Mouse (Mus musculus): ENCODE data around the gene Gm15217. TPM values are rescaled to one million over a fixed set of nuclear protein-coding genes. Genes with fewer than 3 reads are reported as not detected.

The Gm15217 gene
- polyA plus RNA-seq, 1 experiment, result not detected

GRCm38 (mm10) chr14:46372452-46372851 is 6.8 kb upstream of the Gm15217 start:
- Histone ChIP-seq H3K27me3 (ENCODE audit: control insufficient read depth, insufficient read depth, low read length) (no peaks in the 10 kb centered on the region), H3K27ac (ENCODE audit: control insufficient read depth, insufficient read depth, low read depth, low read length) (no peak overlapping the region)
- TF ChIP-seq POLR2A (IDR thresholded peaks at IDR 0.05; ENCODE audit: control insufficient read depth, low read depth, low read length) (no peak), CTCF (IDR thresholded peaks at IDR 0.05; ENCODE audit: control insufficient read depth, insufficient read depth, insufficient replicate concordance, low read depth, low read length) (no peak)

GRCm38 (mm10) chr14:46375796-46376195 is 3.4 kb upstream of the Gm15217 start:
- no peak overlapping the region for H3K4me3 ChIP-seq (ENCODE audit: control insufficient read depth, low read depth, low read length)
- no peak overlapping the region for H3K27ac ChIP-seq (ENCODE audit: control insufficient read depth, insufficient read depth, low read depth, low read length)
- H3K27me3 ChIP-seq (ENCODE audit: control insufficient read depth, insufficient read depth, low read length), result no peaks in the 10 kb centered on the region
- H3K36me3 ChIP-seq (ENCODE audit: control insufficient read depth, insufficient read depth, low read length), result no peaks in the 10 kb centered on the region
- peaks cover 5% of the 10 kb centered on the region for H3K4me1 ChIP-seq (ENCODE audit: control insufficient read depth, insufficient read depth, low read length)
- TF ChIP-seq CTCF (IDR thresholded peaks at IDR 0.05; ENCODE audit: control insufficient read depth, insufficient read depth, insufficient replicate concordance, low read depth, low read length) (no peak), POLR2A (IDR thresholded peaks at IDR 0.05; ENCODE audit: control insufficient read depth, low read depth, low read length) (no peak)

More at GRCm38 (mm10) chr14:46372452-46372851, 6.8 kb upstream of the Gm15217 start:
- Histone ChIP-seq H3K36me3 (ENCODE audit: control insufficient read depth, insufficient read depth, low read length) (no peaks in the 10 kb centered on the region), H3K4me3 (ENCODE audit: control insufficient read depth, low read depth, low read length) (no peak overlapping the region), H3K4me1 (ENCODE audit: control insufficient read depth, insufficient read depth, low read length) (no peaks in the 10 kb centered on the region)

- TF ChIP-seq POLR2A (IDR thresholded peaks at IDR 0.05; ENCODE audit: control insufficient read depth, low read depth, low read length), result no peak
- no peak for TF ChIP-seq CTCF (IDR thresholded peaks at IDR 0.05; ENCODE audit: control insufficient read depth, insufficient read depth, insufficient replicate concordance, low read depth, low read length)
- peaks cover 7% of the 10 kb centered on the region for H3K4me1 ChIP-seq (ENCODE audit: control insufficient read depth, insufficient read depth, low read length)
- no peaks in the 10 kb centered on the region for H3K27me3 ChIP-seq (ENCODE audit: control insufficient read depth, insufficient read depth, low read length)
- H3K27ac ChIP-seq (ENCODE audit: control insufficient read depth, insufficient read depth, low read depth, low read length), result no peak overlapping the region
- H3K36me3 ChIP-seq (ENCODE audit: control insufficient read depth, insufficient read depth, low read length), result no peaks in the 10 kb centered on the region
- peak overlapping the region; percentile 31 for H3K4me3 ChIP-seq (ENCODE audit: control insufficient read depth, low read depth, low read length)
Measured at GRCm38 (mm10) chr14:46380286-46380721, 1.1 kb downstream of the Gm15217 start.

GRCm38 (mm10) chr14:46381457-46381856 is 2.2 kb downstream of the Gm15217 start:
- Histone ChIP-seq H3K27ac (ENCODE audit: control insufficient read depth, insufficient read depth, low read depth, low read length) (no peak overlapping the region), H3K27me3 (ENCODE audit: control insufficient read depth, insufficient read depth, low read length) (peaks cover 6% of the 10 kb centered on the region; the same call in 1 of the 2 replicates), H3K4me1 (ENCODE audit: control insufficient read depth, insufficient read depth, low read length) (peaks cover 15% of the 10 kb centered on the region), H3K36me3 (ENCODE audit: control insufficient read depth, insufficient read depth, low read length) (no peaks in the 10 kb centered on the region), H3K4me3 (ENCODE audit: control insufficient read depth, low read depth, low read length) (no peak overlapping the region)
- TF ChIP-seq CTCF (IDR thresholded peaks at IDR 0.05; ENCODE audit: control insufficient read depth, insufficient read depth, insufficient replicate concordance, low read depth, low read length) (no peak), POLR2A (IDR thresholded peaks at IDR 0.05; ENCODE audit: control insufficient read depth, low read depth, low read length) (no peak)

- peak overlapping the region; percentile 68; the same call in 1 of the 2 replicates for H3K4me3 ChIP-seq (ENCODE audit: control insufficient read depth, low read depth, low read length)
- no peaks in the 10 kb centered on the region for H3K36me3 ChIP-seq (ENCODE audit: control insufficient read depth, insufficient read depth, low read length)
- TF ChIP-seq CTCF (IDR thresholded peaks at IDR 0.05; ENCODE audit: control insufficient read depth, insufficient read depth, insufficient replicate concordance, low read depth, low read length) (no peak), POLR2A (IDR thresholded peaks at IDR 0.05; ENCODE audit: control insufficient read depth, low read depth, low read length) (no peak)
- H3K27me3 ChIP-seq (ENCODE audit: control insufficient read depth, insufficient read depth, low read length), result peaks cover 6% of the 10 kb centered on the region
- no peak overlapping the region for H3K27ac ChIP-seq (ENCODE audit: control insufficient read depth, insufficient read depth, low read depth, low read length)
- H3K4me1 ChIP-seq (ENCODE audit: control insufficient read depth, insufficient read depth, low read length), result peaks cover 25% of the 10 kb centered on the region
Measured at GRCm38 (mm10) chr14:46384946-46385691, 5.9 kb downstream of the Gm15217 start.

- no peaks in the 10 kb centered on the region for H3K36me3 ChIP-seq (ENCODE audit: control insufficient read depth, insufficient read depth, low read length)
- H3K4me1 ChIP-seq (ENCODE audit: control insufficient read depth, insufficient read depth, low read length), result peaks cover 27% of the 10 kb centered on the region
- peaks cover 6% of the 10 kb centered on the region for H3K27me3 ChIP-seq (ENCODE audit: control insufficient read depth, insufficient read depth, low read length)
- H3K27ac ChIP-seq (ENCODE audit: control insufficient read depth, insufficient read depth, low read depth, low read length), result peak overlapping the region; percentile 12; the same call in 1 of the 2 replicates
- no peak for TF ChIP-seq POLR2A (IDR thresholded peaks at IDR 0.05; ENCODE audit: control insufficient read depth, low read depth, low read length)
- no peak for TF ChIP-seq CTCF (IDR thresholded peaks at IDR 0.05; ENCODE audit: control insufficient read depth, insufficient read depth, insufficient replicate concordance, low read depth, low read length)
- peak overlapping the region; percentile 68 for H3K4me3 ChIP-seq (ENCODE audit: control insufficient read depth, low read depth, low read length)
Measured at GRCm38 (mm10) chr14:46385701-46386477, 6.7 kb downstream of the Gm15217 start.
